Mouse (Mus musculus) lung, embryonic 14.5 days (tissue): ENCODE results near the gene Cmpk1. TPM values are rescaled to one million over a fixed set of nuclear protein-coding genes. Genes with fewer than 3 reads are reported as not detected.

Source experiments
- ATAC-seq: fragments of 200-750 bp; cut with Nextera tagmentation; 2 replicates; pipeline ENCODE4 v1.8.0; 2017; ENCODE audit warnings: mild to moderate bottlenecking, moderate TSS enrichment, moderate library complexity; ENCODE audit not compliant: insufficient read depth
- DNase-seq: peaks from one replicate; pipeline ENCODE4 v3.0.0-alpha.2; 2015
- H3K27ac ChIP-seq: fragments of 300-500 bp; sonication (generic); 2 replicates; pipeline ENCODE4 v1.5.1; 2014; ENCODE audit warnings: low read depth, mild to moderate bottlenecking, moderate library complexity
- H3K27me3 ChIP-seq: fragments of 300-500 bp; sonication (generic); 2 replicates; pipeline ENCODE4 v1.6.1; 2014; ENCODE audit warnings: low read length, control low read depth; ENCODE audit not compliant: insufficient read depth
- H3K36me3 ChIP-seq: fragments of 300-500 bp; sonication (generic); 2 replicates; pipeline ENCODE4 v1.6.1; 2014; ENCODE audit warnings: control low read depth; ENCODE audit not compliant: insufficient read depth
- H3K4me1 ChIP-seq: fragments of 300-500 bp; sonication (generic); 2 replicates; pipeline ENCODE4 v1.6.1; 2014; ENCODE audit warnings: antibody characterized with exemption, control low read depth; ENCODE audit not compliant: insufficient read depth
- H3K4me2 ChIP-seq: fragments of 300-500 bp; sonication (generic); 2 replicates; pipeline ENCODE4 v1.6.1; 2014; ENCODE audit warnings: mild to moderate bottlenecking
- H3K4me3 ChIP-seq: fragments of 300-500 bp; sonication (generic); 2 replicates; pipeline ENCODE4 v1.5.1; 2014; ENCODE audit warnings: low read depth, low read length
- H3K9ac ChIP-seq: fragments of 300-500 bp; sonication (generic); 2 replicates; pipeline ENCODE4 v1.6.1; 2014
- H3K9me3 ChIP-seq: fragments of 300-500 bp; sonication (generic); 2 replicates; pipeline ENCODE4 v1.6.1; 2016; ENCODE audit warnings: low read depth, low read length, control low read depth
- CTCF ChIP-seq: IDR thresholded peaks from 2 replicates; pipeline ENCODE4 v1.5.1; 2016; ENCODE audit warnings: antibody characterized with exemption, low read depth
- WGBS: fragments of 180-500 bp; shearing (Covaris S2); extraction: QIAGEN DNeasy Blood & Tissue Kit; methylation state at CpG from one replicate; pipeline ENCODE4 v1.1.7; 2014; 5-methylcytosine and 5-hydroxymethylcytosine counted together
- polyA plus RNA-seq: library from polyadenylated mRNA; unstranded; fragments of >200 nt; fragmentation: Nextera tagmentation; extraction: Ambion mirVana; gene quantifications from 2 replicates; pipeline ENCODE4 v1.2.1, GENCODE M21; 2014

Cmpk1 gene
- polyA plus RNA-seq, 1 experiment from 2014 or later = 99.8 TPM

DNA sequence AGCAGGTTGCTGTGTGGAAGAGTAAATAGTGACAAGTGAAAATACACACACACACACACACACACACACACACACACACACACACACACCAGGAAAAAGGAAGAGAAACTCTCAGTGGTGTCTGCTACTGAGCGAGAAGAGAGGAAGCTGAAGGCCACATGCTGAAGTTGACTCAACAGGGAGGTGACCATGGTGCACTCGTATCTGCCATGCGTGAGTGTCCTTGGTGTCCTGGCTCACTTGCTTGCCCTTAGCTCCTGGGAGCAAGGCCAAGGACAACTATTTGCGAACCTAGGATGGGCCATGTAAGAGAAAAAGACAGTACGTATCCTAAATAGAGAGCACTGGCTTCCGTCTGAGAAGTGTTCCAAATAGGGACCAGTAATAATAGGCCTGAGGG is 52.9 kb downstream of the Cmpk1 start:
- DNase-seq (no peak), ATAC-seq (no peak)
- H3K27me3 ChIP-seq = peaks cover 8% of the 10 kb centered on the region; the same call in 1 of the 2 replicates

DNA sequence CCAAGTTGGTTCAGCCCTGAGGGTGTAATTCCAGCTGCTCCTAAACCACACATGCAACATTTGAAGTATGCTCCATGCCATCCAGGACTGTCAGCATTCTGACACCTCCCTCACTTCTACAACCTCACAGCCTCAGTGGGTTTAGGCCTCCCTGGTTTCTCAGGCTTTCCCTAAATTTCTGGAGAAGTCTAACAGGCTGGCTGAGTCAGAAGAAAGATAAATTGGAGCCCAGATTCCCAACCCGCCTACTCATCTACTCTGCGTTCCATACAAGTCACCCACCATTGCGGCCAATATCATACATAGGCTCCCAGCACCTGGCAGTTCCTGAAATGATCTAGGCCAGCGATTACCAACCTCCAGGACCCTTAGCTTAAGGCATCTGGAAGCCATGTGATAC is 54.3 kb downstream of the Cmpk1 start:
- Histone ChIP-seq H3K36me3 (no peaks in the 10 kb centered on the region), H3K4me2 (no peak overlapping the region), H3K4me3 (no peak overlapping the region), H3K9ac (no peak overlapping the region), H3K9me3 (no peaks in the 10 kb centered on the region), H3K27ac (no peak overlapping the region), H3K4me1 (no peaks in the 10 kb centered on the region), H3K27me3 (peaks cover 23% of the 10 kb centered on the region; the same call in 1 of the 2 replicates)
- 87% methylated on average over 4 of the region's 4 CpGs for WGBS
- DNase-seq = no peak
- no peak for ATAC-seq
- TF ChIP-seq CTCF = no peak

More for the DNA sequence above, 52.9 kb downstream of the Cmpk1 start:
- no peak overlapping the region for H3K27ac ChIP-seq
- no peaks in the 10 kb centered on the region for H3K4me1 ChIP-seq
- H3K4me3 ChIP-seq = no peak overlapping the region
- no peaks in the 10 kb centered on the region for H3K9me3 ChIP-seq
- WGBS = 86% methylated on average over 6 of the region's 6 CpGs
- no peak overlapping the region for H3K9ac ChIP-seq
- no peaks in the 10 kb centered on the region for H3K36me3 ChIP-seq
- no peak for TF ChIP-seq CTCF
- H3K4me2 ChIP-seq = no peak overlapping the region

DNA sequence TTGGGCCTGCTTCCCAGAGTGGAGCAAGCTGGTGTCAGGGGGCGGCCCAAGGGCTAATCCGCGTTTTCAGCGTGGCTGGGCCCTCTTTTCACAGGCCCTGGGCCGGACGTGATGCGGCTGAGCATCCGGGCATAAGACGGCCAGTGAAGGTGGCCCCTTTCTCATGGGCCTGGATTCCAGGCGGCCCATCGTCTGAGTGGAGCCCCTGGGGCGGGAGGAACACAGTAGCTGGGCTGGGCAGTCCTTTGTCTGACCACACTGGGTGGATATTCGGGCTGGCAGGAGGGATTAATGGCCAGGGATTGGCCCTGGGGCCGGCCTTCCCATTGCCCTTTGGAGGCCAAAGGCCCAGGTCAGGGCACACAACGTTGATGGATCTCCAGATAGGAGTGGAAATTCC is 57.9 kb downstream of the Cmpk1 start:
- Histone ChIP-seq H3K9ac (no peak overlapping the region), H3K4me1 (no peaks in the 10 kb centered on the region), H3K4me3 (no peak overlapping the region), H3K27me3 (peaks cover 59% of the 10 kb centered on the region), H3K36me3 (no peaks in the 10 kb centered on the region), H3K4me2 (no peak overlapping the region), H3K27ac (no peak overlapping the region), H3K9me3 (no peaks in the 10 kb centered on the region)
- ATAC-seq (no peak), DNase-seq (no peak)
- no peak for TF ChIP-seq CTCF
- 39% methylated on average over 15 of the region's 15 CpGs for WGBS

DNA sequence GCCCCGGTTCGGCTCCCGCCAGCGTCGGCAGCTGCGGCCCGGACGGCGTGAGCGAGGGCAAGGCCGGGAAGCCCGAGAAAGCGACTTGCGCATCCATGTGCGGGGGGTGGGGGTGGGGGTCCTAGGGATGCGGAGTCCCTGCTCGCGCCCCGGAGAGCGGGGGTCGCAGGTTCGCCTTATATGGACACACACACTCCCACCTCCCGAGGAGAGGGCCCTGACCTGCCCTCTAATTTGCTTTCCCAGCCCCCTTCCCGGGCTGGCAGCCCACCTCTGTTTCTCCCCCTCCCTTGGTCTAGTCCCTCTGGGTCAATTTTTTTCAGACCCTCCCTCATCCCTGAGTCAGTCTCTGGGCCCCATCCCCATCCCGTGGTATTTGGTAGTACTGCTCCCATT is 61.1 kb downstream of the Cmpk1 start, which contains the start of gene Foxe3:
Gene Foxe3 (minus strand): TSS at position 97 of the 396 bp plus-strand sequence.
- Histone ChIP-seq H3K9ac (peak within 1 kb of the TSS; percentile 13; the same call in 1 of the 2 replicates), H3K4me3 (peak within 1 kb of the TSS; percentile 40), H3K36me3 (no peaks in the 10 kb centered on the region), H3K4me1 (no peaks in the 10 kb centered on the region), H3K27me3 (peaks cover 83% of the 10 kb centered on the region), H3K4me2 (peak within 1 kb of the TSS; percentile 66), H3K9me3 (no peaks in the 10 kb centered on the region), H3K27ac (no peak within 1 kb of the TSS)
- WGBS = 2% methylated on average over 25 of the region's 25 CpGs
- no peak for ATAC-seq
- no peak for DNase-seq
- TF ChIP-seq CTCF = no peak

DNA sequence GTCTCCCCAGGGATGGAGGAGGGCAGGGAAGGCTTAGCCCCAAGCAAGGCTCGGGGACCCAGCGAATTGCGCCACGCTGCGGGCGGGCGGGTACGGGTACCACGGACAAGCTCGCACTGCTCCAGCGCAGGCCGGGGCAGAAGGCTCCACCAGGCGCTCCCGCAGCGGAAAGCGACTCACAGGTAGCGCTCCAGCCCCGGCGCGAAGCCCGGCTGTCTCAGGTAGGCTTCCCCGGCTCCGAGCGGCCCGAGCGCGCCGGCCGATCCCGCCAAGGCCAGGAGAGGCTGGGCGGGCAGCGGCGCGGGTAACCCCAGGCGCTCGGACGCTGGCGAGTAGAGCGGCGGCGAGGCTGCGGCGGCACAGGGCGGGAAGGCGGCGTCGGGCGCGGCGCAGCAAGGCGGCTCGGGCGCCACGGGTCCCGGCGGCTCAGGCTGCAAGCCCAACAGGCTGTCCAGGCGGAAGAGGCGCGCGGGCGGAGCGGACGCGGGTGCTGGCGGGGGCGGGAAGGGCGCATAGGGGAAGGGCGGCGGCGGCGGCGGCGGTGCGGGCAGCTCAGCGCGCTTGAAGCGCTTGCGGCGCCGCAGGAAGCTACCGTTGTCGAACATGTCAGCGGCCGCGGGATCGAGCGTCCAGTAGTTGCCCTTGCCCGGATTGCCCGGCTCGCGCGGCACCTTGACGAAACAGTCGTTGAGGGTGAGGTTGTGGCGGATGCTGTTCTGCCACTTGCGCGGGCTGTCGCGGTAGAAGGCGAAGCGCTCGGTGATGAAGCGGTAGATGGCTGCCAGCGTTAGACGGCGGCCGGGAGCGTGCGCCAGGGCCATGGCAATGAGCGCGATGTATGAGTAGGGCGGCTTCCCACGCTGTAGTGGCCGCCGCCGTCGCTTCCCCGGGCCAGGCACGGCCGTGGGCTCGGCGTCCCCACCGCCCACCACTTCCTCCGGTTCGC is 61.8 kb downstream of the Cmpk1 start:
- Histone ChIP-seq H3K27ac (no peak overlapping the region), H3K4me3 (peak overlapping the region; percentile 40), H3K9ac (peak overlapping the region; percentile 13; the same call in 1 of the 2 replicates), H3K36me3 (no peaks in the 10 kb centered on the region), H3K4me2 (peak overlapping the region; percentile 66), H3K9me3 (no peaks in the 10 kb centered on the region), H3K4me1 (no peaks in the 10 kb centered on the region), H3K27me3 (peaks cover 80% of the 10 kb centered on the region)
- peak; percentile 57 for DNase-seq
- WGBS = under 1% methylated on average over 123 of the region's 125 CpGs
- ATAC-seq = peak; percentile 80
- TF ChIP-seq CTCF = 0 out of 2 replicates have a peak, but pooled peaks have one; percentile 7

DNA sequence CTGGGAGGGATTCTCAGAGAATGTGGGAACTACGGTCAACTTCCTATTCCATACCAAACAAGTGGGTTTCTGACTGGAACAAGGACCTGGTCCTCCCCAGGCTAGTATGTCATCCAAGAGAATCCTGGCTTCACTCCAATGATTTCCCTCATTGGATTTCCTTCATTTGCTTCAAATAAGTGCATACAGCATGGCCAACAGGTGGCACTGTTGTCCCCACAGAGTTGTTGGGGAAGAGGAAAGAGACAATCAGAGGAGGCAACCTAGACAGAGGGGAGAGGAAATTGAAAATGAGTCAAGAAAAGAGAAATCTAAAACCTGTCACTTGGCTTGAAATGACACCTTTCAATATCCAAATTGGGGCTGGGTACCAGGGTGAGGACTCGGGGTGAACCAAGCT is 70.0 kb downstream of the Cmpk1 start:
- no peaks in the 10 kb centered on the region for H3K36me3 ChIP-seq
- DNase-seq = peak; percentile 86

DNA sequence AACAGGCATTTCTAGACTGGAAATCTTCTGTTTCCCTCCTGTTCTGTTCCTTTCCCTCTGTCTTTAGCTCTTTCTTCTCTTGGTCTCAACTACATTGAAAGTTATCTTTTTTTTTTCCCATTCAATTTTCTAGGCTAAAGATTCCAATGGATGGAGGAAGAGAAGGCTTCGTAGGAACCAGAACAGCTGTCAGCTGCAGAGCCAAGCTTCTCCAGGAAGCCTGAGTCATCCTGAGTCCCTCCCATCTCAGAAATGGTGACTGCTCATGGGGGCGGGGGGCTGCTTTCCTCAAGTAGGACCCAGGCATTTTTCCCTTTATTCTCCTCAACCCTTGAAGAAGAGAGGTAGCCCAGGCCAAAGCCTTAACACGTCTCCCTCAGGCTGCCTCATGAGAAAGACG is 71.0 kb downstream of the Cmpk1 start:
- whole genome bisulfite sequencing = 53% methylated on average over 4 of the region's 4 CpGs
- DNase-seq = no peak
- no peak overlapping the region for H3K9ac ChIP-seq
- no peak overlapping the region for H3K4me3 ChIP-seq
- H3K9me3 ChIP-seq = no peaks in the 10 kb centered on the region
- no peak for ATAC-seq
- no peaks in the 10 kb centered on the region for H3K36me3 ChIP-seq
- H3K4me1 ChIP-seq = no peaks in the 10 kb centered on the region
- TF ChIP-seq CTCF = no peak
- peaks cover 58% of the 10 kb centered on the region for H3K27me3 ChIP-seq
- H3K27ac ChIP-seq = no peak overlapping the region
- H3K4me2 ChIP-seq = no peak overlapping the region

More for the DNA sequence above, 70.0 kb downstream of the Cmpk1 start:
- no peak overlapping the region for H3K4me2 ChIP-seq
- no peaks in the 10 kb centered on the region for H3K4me1 ChIP-seq
- H3K9ac ChIP-seq = no peak overlapping the region
- ATAC-seq = no peak
- no peak overlapping the region for H3K4me3 ChIP-seq
- H3K27me3 ChIP-seq = peaks cover 51% of the 10 kb centered on the region
- WGBS = 59% methylated on average over 2 of the region's 2 CpGs
- no peaks in the 10 kb centered on the region for H3K9me3 ChIP-seq
- peak; percentile 74 for TF ChIP-seq CTCF
- H3K27ac ChIP-seq = no peak overlapping the region
